Mouse (Mus musculus) liver, embryonic 14.5 days (tissue): ENCODE measurements around the gene Tubb2b.

Source experiments
- CTCF ChIP-seq: IDR thresholded peaks from 2 replicates; pipeline ENCODE4 v1.5.1; 2016; ENCODE audit warnings: antibody characterized with exemption, low read depth, control low read depth
- EP300 ChIP-seq: IDR thresholded peaks from 2 replicates; pipeline ENCODE4 v1.6.1; 2016; ENCODE audit warnings: antibody characterized with exemption, low read depth

DNA sequence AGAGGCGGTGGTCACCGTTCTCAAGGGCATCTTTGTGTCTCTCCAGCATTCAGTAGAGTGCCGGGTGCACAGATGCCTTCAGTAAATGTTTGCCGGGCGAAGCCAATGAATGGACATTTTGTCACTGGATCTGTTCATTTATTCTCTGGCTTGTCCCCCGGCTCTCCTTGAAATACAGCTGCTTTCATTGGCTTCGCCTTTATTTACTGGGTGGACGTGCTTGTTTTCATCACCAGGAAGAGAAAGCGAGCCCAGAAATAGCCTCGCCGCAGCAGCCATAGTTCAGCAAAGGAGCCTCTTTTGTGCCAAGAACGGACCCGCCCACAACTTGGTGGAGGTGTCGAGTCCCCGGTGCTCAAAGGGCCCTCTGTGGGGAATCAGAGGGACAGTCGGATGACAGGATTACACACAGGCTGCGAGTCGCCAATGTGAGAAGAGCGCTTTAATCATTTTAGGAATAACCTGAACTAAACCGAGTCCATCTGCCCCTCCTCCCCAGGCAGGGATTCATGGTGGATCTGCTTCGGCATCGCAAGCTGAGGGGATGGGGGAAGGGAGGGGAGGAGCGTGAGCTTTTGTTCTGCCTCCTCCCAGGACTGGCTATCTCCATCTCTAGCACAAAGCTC is 18.6 kb upstream of the Tubb2b start:
- TF ChIP-seq EP300 (no peak), CTCF (no peak)
